Mouse (Mus musculus) embryo, embryonic 11.5 days (tissue): ENCODE results near the gene Zkscan14.
A peak's percentile ranks its signal among the peaks of the same experiment; 100 is the strongest.

Source experiments
- DNase-seq: peaks from one replicate; pipeline ENCODE4 v3.0.0-alpha.2; 2012; ENCODE audit warnings: low read depth, low spot score

Zkscan14 gene

DNA sequence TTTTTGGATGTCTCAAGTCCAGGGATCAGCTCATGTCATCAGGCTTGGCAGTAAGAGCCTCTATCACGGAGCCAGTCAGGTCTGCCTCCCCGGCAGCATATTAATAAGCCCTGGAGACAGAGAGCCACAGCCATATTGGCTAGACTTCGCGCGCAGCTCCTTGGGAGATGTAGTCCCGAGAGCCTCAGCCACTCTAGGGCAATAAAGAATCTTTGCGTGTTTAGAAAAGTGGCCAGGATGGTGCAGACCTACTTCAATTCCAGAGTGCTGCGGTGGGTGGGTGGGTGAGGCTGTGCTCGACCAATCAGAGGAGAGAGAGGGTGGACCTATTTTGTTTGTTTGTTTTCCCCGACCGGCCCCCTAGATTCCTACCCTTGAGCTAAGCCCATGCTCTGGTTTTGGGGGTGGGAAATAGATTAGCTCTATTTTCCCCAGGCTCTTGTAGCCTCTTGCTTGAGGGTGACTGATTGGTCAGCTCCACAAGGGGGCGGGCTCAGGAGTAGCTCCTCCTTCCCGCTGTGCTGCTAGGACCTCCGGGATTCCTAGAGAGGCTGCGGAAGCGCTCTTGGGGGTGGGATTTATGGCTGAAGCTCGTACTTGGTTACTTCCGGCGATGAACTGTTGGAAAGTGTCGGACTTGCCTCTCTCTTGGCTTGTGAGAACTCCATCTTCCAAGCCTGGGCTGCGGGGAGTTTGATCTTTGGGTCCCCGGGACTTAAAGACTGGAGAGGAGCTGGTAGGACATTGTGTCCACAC lies 2.4 kb upstream of the Zkscan14 start, which contains the start of gene Zkscan5:
Gene Zkscan5 (plus strand): TSS at position 627 of the 756 bp plus-strand sequence.
- DNase-seq = peak; percentile 92

DNA sequence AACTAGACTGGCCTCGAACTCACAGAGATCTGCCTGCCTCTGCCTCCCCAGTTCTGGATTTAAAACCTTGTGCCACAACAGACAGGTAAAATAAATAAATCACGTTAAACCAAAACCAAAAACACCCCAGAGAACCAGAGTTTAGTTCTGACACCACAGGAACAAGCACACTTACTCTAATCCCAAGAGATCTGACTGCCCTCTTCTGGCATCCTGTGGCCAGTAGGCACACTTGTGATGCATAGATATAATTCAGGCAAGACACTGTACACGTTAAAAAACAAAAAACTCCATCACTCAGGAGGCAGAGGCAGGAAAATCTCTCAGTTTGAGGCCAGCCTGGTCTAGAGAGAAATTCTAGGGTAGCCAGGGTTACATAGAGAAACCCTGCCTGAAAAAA lies 778 bp upstream of the Zkscan14 start:
- no peak for DNase-seq

- DNase-seq = no peak
Observed at GRCm38 (mm10) chr5:145200387-145200786, 1.3 kb downstream of the Zkscan14 start.

DNA sequence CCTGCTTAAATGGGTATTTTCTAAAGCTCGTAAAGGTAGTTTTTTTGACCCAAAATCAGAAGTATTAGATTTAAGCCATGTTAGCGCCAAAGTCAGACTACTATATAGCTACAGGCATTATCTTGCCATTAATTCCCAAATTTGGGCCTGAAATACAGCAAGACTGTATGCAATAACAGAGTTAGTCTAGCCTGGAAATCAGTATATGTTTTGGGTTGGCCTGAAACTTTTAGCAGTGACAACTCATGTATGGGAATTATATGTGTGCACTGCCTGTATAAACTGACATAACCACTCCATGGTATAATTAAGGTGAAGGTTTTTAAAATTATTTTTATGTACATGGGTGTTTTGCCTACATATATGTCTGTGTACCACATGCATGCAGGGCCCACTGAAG lies 9.7 kb downstream of the Zkscan14 start, which contains the start of gene Atp5j2:
Gene Atp5j2 (minus strand): TSS at position 101 of the 400 bp plus-strand sequence.
- no peak for DNase-seq

- peak; percentile 78 for DNase-seq
Observed at GRCm38 (mm10) chr5:145190875-145191798, 10.5 kb downstream of the Zkscan14 start.

DNA sequence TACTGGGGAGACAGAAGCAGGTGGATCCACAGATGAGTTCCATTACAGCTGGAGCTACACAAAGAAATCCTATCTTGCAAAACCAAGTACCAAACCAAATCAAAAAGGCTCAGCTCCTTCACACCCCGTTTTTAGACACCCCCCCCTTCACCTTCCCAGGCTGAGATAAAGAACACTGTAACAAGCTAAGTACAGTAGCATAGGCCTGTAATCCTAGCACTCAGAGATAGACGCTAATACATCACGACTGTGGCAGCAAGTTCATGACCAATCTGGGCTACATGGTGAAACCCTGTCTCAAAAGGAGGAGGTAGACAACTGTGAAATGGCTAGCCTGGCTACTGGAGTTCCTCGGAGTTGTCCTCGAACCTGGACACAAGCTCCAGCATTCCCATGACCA lies 11.3 kb downstream of the Zkscan14 start:
- DNase-seq = no peak

GRCm38 (mm10) chr5:145189416-145189815 lies 12.3 kb downstream of the Zkscan14 start:
- no peak for DNase-seq

DNA sequence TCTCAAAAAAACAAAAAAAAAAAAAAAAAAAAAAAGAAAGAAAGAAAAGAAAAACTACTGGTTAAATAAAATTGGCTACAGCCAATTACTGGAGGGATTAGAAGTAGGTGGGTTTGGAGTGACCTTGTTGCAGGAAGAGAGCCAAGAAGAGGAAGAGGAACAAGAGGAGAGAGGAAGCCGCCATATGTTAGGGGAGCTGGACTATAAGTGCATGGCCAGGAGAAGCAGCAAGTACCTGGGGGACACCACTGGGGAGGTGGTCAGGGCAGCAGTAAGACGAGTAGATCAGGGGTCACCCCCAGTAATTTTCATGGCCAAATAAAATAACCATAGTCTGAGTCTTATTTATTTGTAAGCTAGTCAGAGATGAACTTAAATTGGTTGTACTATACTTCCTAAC lies 16.4 kb downstream of the Zkscan14 start:
- DNase-seq = no peak

DNA sequence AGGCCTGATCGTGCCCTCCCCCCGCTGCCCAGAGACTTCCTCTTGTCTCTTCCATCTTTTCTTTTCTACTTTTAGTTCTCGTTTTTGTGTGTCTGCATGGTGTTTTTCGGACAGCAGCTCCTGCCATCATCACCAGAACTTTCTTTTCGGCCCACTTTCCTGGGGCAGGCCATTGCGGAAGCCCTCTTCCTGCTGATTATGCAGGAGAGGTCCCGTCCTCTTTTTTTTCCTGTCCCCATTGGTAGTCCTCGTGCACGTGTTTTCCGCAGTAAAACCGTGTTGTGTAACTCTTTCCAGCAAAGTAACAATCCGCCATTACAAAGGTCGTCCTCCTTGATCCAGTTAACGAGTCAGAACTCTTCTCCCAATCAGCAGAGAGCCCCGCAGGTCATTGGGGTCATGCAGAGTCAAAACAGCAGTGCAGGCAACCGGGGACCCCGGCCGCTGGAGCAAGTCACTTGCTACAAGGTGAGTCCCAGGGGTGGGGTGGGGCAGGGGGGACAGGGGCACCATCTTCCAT lies 23.1 kb downstream of the Zkscan14 start:
- DNase-seq = no peak

DNA sequence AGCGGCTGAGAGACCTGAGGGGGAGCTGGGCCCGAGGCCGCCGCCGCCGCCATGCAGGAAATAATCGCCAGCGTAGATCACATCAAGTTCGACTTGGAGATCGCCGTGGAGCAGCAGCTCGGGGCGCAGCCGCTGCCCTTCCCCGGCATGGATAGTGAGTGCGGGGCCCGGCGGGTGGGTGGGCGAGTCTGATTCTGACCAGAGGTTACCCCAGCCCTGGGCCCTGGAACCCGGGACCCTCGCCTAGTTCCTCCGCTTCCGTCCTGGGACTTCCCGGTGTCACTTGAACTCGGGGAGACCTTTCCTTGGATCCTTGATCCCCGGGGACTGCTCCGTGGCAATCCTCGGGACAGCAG lies 34.4 kb downstream of the Zkscan14 start:
- no peak for DNase-seq

GRCm38 (mm10) chr5:145166536-145167305 lies 34.9 kb downstream of the Zkscan14 start, which contains the start of the genes Ptcd1 and Cpsf4:
Gene Ptcd1, minus strand, starts transcription at chr5:145167108.
Gene Cpsf4, plus strand, starts transcription at chr5:145167213.
- peak; percentile 98 for DNase-seq

- DNase-seq = no peak
Observed at GRCm38 (mm10) chr5:145165184-145165583, 36.5 kb downstream of the Zkscan14 start.

DNA sequence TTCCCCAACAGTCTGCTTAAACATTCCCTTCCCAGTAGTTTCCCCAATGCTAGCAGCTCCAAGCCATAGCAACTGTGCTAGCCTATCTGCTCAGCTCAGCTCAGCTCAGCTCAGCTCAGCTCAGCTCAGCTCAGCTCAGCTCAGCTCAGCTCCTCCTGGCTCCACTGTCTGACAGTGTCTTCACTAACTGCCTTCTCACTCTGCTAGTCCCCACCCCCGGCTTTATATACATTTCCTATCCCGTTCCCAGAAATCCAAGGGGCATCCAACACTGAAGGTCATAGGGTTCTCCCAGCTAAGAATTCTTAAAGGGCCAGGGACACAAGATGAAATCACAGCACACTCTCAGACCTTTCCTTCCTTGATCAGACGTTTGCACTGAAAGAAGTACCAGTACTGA lies 37.0 kb downstream of the Zkscan14 start:
- no peak for DNase-seq

GRCm38 (mm10) chr5:145161361-145161760 lies 40.3 kb downstream of the Zkscan14 start:
- DNase-seq = no peak

DNA sequence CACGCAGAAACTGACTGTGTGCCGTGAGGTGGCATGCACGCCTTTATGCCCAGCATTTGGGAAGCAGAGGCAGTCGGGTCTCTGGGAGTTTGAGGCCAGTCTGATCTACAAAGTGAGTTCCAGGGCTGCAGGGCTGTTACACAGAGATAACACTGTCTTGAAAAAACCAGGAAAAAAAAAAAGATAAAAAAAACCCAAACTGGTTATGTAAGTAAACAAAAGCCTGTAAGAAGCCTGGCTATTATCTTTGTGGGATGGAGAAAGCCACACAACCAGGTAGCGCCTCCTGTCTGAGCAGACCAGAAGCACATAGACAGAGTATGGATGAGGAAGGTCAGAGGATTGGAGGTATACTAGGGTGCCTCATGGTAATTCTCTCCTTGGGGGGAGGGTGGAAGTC lies 49.0 kb downstream of the Zkscan14 start:
- DNase-seq = no peak

DNA sequence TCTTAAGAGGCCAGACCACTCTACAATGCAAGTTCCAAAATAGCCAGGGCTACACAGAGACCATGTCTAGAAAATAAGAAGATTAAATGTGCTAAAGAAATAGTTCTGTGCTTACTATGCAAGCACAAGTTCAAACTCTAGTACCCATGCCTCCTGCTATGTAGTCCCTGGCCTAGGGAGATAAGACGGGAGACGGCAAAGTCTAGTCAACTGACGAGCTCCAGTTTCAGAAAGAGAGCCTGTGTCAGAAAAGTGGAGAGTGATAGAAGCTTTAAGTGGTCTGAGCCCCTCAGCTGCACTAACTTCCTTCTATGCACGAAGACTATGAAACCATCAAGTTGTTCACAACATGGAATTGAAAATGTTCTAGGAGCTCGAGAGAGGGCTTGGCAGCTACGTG lies 52.4 kb downstream of the Zkscan14 start:
- DNase-seq = no peak

DNA sequence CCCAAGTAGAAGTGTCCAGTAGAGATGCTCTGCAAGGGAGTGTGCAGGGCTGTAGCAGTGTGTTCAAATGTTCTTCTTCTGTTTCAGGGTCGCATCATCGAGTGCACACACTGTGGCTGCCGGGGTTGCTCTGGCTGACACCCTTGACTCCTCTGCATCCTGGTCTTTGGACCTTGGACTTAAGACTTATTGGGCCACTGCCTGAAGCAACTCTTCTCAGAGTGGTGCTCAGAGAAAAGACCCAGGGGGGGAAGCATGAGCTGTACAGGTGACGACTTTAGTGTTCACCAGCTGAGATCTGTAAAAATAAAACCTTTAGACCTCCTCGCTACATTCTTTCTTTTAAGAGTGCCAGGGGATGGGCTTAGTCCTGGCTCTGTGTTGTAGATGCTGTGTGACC lies 53.9 kb downstream of the Zkscan14 start:
- DNase-seq = no peak
